Mouse (Mus musculus) liver, embryonic 12.5 days (tissue): ENCODE results near the gene Nagpa. TPM values are rescaled to one million over a fixed set of nuclear protein-coding genes. Genes with fewer than 3 reads are reported as not detected.

Source experiments
- ATAC-seq: fragments of 200-750 bp; cut with Nextera tagmentation; 2 replicates; pipeline ENCODE4 v1.8.0; 2017; ENCODE audit warnings: moderate number of reproducible peaks, mild to moderate bottlenecking, moderate library complexity
- H3K27ac ChIP-seq: fragments of 300-500 bp; sonication (generic); 2 replicates; pipeline ENCODE4 v1.5.1; 2016; ENCODE audit warnings: mild to moderate bottlenecking
- H3K27me3 ChIP-seq: fragments of 300-500 bp; sonication (generic); replicated peaks from 2 replicates; pipeline ENCODE4 v1.6.1; 2016; ENCODE audit warnings: mild to moderate bottlenecking, moderate library complexity
- H3K36me3 ChIP-seq: fragments of 300-500 bp; sonication (generic); 2 replicates; pipeline ENCODE4 v1.6.1; 2016; ENCODE audit warnings: mild to moderate bottlenecking, moderate library complexity
- H3K4me1 ChIP-seq: fragments of 300-500 bp; sonication (generic); 2 replicates; pipeline ENCODE4 v1.6.1; 2016
- H3K4me2 ChIP-seq: fragments of 300-500 bp; sonication (generic); 2 replicates; pipeline ENCODE4 v1.6.1; 2016; ENCODE audit warnings: mild to moderate bottlenecking, moderate library complexity
- H3K4me3 ChIP-seq: fragments of 300-500 bp; sonication (generic); 2 replicates; pipeline ENCODE4 v1.5.1; 2016; ENCODE audit warnings: mild to moderate bottlenecking, moderate library complexity
- H3K9ac ChIP-seq: fragments of 300-500 bp; sonication (generic); 2 replicates; pipeline ENCODE4 v1.6.1; 2016; ENCODE audit warnings: mild to moderate bottlenecking, moderate library complexity
- H3K9me3 ChIP-seq: fragments of 300-500 bp; sonication (generic); replicated peaks from 2 replicates; pipeline ENCODE4 v1.6.1; 2016; ENCODE audit warnings: mild to moderate bottlenecking, moderate library complexity
- WGBS: fragments of 180-500 bp; shearing (Covaris S2); methylation state at CpG from one replicate; pipeline ENCODE4 v1.1.7; 2016; ENCODE audit not compliant: insufficient replicate concordance; 5-methylcytosine and 5-hydroxymethylcytosine counted together
- polyA plus RNA-seq: library from polyadenylated mRNA; unstranded; fragments of >200 nt; fragmentation: Nextera tagmentation; extraction: Ambion mirVana; gene quantifications from 2 replicates; pipeline ENCODE4 v1.2.1, GENCODE M21; 2016

The Nagpa gene
- polyA plus RNA-seq, 1 experiment from 2014 or later: 19.3 TPM

GRCm38 (mm10) chr16:5221403-5221802, 17.6 kb upstream of the Nagpa start:
- no peak overlapping the region for H3K4me2 ChIP-seq
- ATAC-seq: no peak
- H3K4me1 ChIP-seq: no peaks in the 10 kb centered on the region
- no peak overlapping the region for H3K9ac ChIP-seq
- H3K27me3 ChIP-seq: peaks cover 20% of the 10 kb centered on the region
- no peak overlapping the region for H3K4me3 ChIP-seq
- WGBS: 53% methylated on average over 4 of the region's 4 CpGs
- H3K9me3 ChIP-seq: no peaks in the 10 kb centered on the region
- no peaks in the 10 kb centered on the region for H3K36me3 ChIP-seq
- no peak overlapping the region for H3K27ac ChIP-seq

GRCm38 (mm10) chr16:5217341-5218133, 13.7 kb upstream of the Nagpa start:
- Histone ChIP-seq H3K9me3 (no peaks in the 10 kb centered on the region), H3K4me2 (no peak overlapping the region), H3K4me1 (no peaks in the 10 kb centered on the region), H3K27ac (no peak overlapping the region), H3K4me3 (no peak overlapping the region), H3K9ac (no peak overlapping the region), H3K36me3 (no peaks in the 10 kb centered on the region), H3K27me3 (peaks cover 24% of the 10 kb centered on the region)
- ATAC-seq: no peak
- WGBS: 61% methylated on average over 5 of the region's 5 CpGs

- Histone ChIP-seq H3K27ac (no peak overlapping the region), H3K4me1 (no peaks in the 10 kb centered on the region), H3K4me3 (no peak overlapping the region), H3K36me3 (no peaks in the 10 kb centered on the region), H3K9me3 (no peaks in the 10 kb centered on the region), H3K9ac (no peak overlapping the region), H3K4me2 (no peak overlapping the region), H3K27me3 (peaks cover 18% of the 10 kb centered on the region)
- WGBS: 55% methylated on average over 6 of the region's 6 CpGs
- ATAC-seq: no peak
Observed at GRCm38 (mm10) chr16:5216686-5217085, 12.9 kb upstream of the Nagpa start.

GRCm38 (mm10) chr16:5214126-5214525, 10.3 kb upstream of the Nagpa start:
- Histone ChIP-seq H3K9ac (no peak overlapping the region), H3K27me3 (peaks cover 13% of the 10 kb centered on the region), H3K4me2 (no peak overlapping the region), H3K4me1 (no peaks in the 10 kb centered on the region), H3K9me3 (no peaks in the 10 kb centered on the region), H3K4me3 (no peak overlapping the region), H3K27ac (no peak overlapping the region), H3K36me3 (no peaks in the 10 kb centered on the region)
- 64% methylated on average over 2 of the region's 2 CpGs for WGBS
- ATAC-seq: no peak

- ATAC-seq: no peak
- H3K4me1 ChIP-seq: no peaks in the 10 kb centered on the region
- H3K27ac ChIP-seq: no peak overlapping the region
- no peak overlapping the region for H3K4me2 ChIP-seq
- H3K9ac ChIP-seq: no peak overlapping the region
- H3K36me3 ChIP-seq: no peaks in the 10 kb centered on the region
- H3K4me3 ChIP-seq: no peak overlapping the region
- 0 out of 2 replicates have a peak, but pooled peaks cover 4% of the 10 kb centered on the region for H3K27me3 ChIP-seq
- no peaks in the 10 kb centered on the region for H3K9me3 ChIP-seq
- WGBS: 83% methylated on average over 3 of the region's 3 CpGs
Observed at GRCm38 (mm10) chr16:5212150-5212549, 8.3 kb upstream of the Nagpa start.

- WGBS: 33% methylated on average over 2 of the region's 2 CpGs
- no peaks in the 10 kb centered on the region for H3K9me3 ChIP-seq
- no peaks in the 10 kb centered on the region for H3K36me3 ChIP-seq
- no peak overlapping the region for H3K9ac ChIP-seq
- no peak overlapping the region for H3K4me2 ChIP-seq
- no peak overlapping the region for H3K27ac ChIP-seq
- 0 out of 2 replicates have a peak, but pooled peaks cover 4% of the 10 kb centered on the region for H3K27me3 ChIP-seq
- ATAC-seq: 0 out of 2 replicates have a peak, but pooled peaks have one; percentile 27
- no peak overlapping the region for H3K4me3 ChIP-seq
- H3K4me1 ChIP-seq: no peaks in the 10 kb centered on the region
Observed at GRCm38 (mm10) chr16:5210365-5210764, 6.6 kb upstream of the Nagpa start.

GRCm38 (mm10) chr16:5206051-5206450, 2.2 kb upstream of the Nagpa start:
- WGBS: 63% methylated on average over 5 of the region's 5 CpGs
- no peak overlapping the region for H3K9ac ChIP-seq
- H3K27me3 ChIP-seq: no peaks in the 10 kb centered on the region
- no peak overlapping the region for H3K4me3 ChIP-seq
- H3K4me1 ChIP-seq: peaks cover 20% of the 10 kb centered on the region
- H3K9me3 ChIP-seq: no peaks in the 10 kb centered on the region
- peaks cover 8% of the 10 kb centered on the region for H3K36me3 ChIP-seq
- ATAC-seq: no peak
- no peak overlapping the region for H3K4me2 ChIP-seq
- H3K27ac ChIP-seq: no peak overlapping the region

GRCm38 (mm10) chr16:5205431-5205970, 1.7 kb upstream of the Nagpa start:
- no peak overlapping the region for H3K4me2 ChIP-seq
- no peak overlapping the region for H3K9ac ChIP-seq
- H3K4me3 ChIP-seq: no peak overlapping the region
- no peak for ATAC-seq
- no peak overlapping the region for H3K27ac ChIP-seq
- H3K36me3 ChIP-seq: peaks cover 14% of the 10 kb centered on the region
- no peaks in the 10 kb centered on the region for H3K27me3 ChIP-seq
- WGBS: 72% methylated on average over 5 of the region's 5 CpGs
- H3K9me3 ChIP-seq: no peaks in the 10 kb centered on the region
- H3K4me1 ChIP-seq: peaks cover 20% of the 10 kb centered on the region

- peak overlapping the region; percentile 75 for H3K9ac ChIP-seq
Observed at GRCm38 (mm10) chr16:5203200-5203599, 612 bp downstream of the Nagpa start.

GRCm38 (mm10) chr16:5202681-5203080, 1.1 kb downstream of the Nagpa start:
- 8% methylated on average over 4 of the region's 4 CpGs for WGBS
- Histone ChIP-seq H3K9me3 (no peaks in the 10 kb centered on the region), H3K9ac (peak overlapping the region; percentile 75), H3K4me1 (peaks cover 20% of the 10 kb centered on the region), H3K4me3 (peak overlapping the region; percentile 88), H3K4me2 (peak overlapping the region; percentile 95), H3K27ac (peak overlapping the region; percentile 54; the same call in 1 of the 2 replicates), H3K36me3 (peaks cover 42% of the 10 kb centered on the region), H3K27me3 (no peaks in the 10 kb centered on the region)
- 0 out of 2 replicates have a peak, but pooled peaks have one; percentile 3 for ATAC-seq

More at GRCm38 (mm10) chr16:5203200-5203599, 612 bp downstream of the Nagpa start:
- peak overlapping the region; percentile 88 for H3K4me3 ChIP-seq
- no peaks in the 10 kb centered on the region for H3K27me3 ChIP-seq
- peak overlapping the region; percentile 54; the same call in 1 of the 2 replicates for H3K27ac ChIP-seq
- no peaks in the 10 kb centered on the region for H3K9me3 ChIP-seq
- 1% methylated on average over 36 of the region's 36 CpGs for WGBS
- peak; percentile 41 for ATAC-seq
- peak overlapping the region; percentile 95 for H3K4me2 ChIP-seq
- peaks cover 20% of the 10 kb centered on the region for H3K4me1 ChIP-seq
- H3K36me3 ChIP-seq: peaks cover 37% of the 10 kb centered on the region

- 28% methylated on average over 6 of the region's 6 CpGs for WGBS
- Histone ChIP-seq H3K4me3 (no peak overlapping the region), H3K9ac (no peak overlapping the region), H3K36me3 (peaks cover 44% of the 10 kb centered on the region), H3K27me3 (no peaks in the 10 kb centered on the region), H3K4me1 (no peaks in the 10 kb centered on the region), H3K4me2 (no peak overlapping the region), H3K9me3 (no peaks in the 10 kb centered on the region), H3K27ac (no peak overlapping the region)
- peak; percentile 35; the same call in 1 of the 2 replicates for ATAC-seq
Observed at GRCm38 (mm10) chr16:5195080-5195479, 8.7 kb downstream of the Nagpa start.

- ATAC-seq: no peak
- Histone ChIP-seq H3K4me3 (no peak overlapping the region), H3K4me1 (no peaks in the 10 kb centered on the region), H3K9me3 (no peaks in the 10 kb centered on the region), H3K4me2 (no peak overlapping the region), H3K27ac (no peak overlapping the region), H3K36me3 (no peaks in the 10 kb centered on the region), H3K9ac (no peak overlapping the region), H3K27me3 (peaks cover 11% of the 10 kb centered on the region)
- 54% methylated on average over 7 of the region's 7 CpGs for WGBS
Observed at GRCm38 (mm10) chr16:5186234-5186633, 17.6 kb downstream of the Nagpa start.
